Mouse (Mus musculus) embryonic fibroblast, embryonic 13.5 days (primary cell): ENCODE measurements around the gene Gm21915. TPM values are rescaled to one million over a fixed set of nuclear protein-coding genes. Genes with fewer than 3 reads are reported as not detected.

ENCODE experiments used
- H3K27ac ChIP-seq: 2 replicates; pipeline ENCODE4 v1.5.1; 2012; ENCODE audit warnings: low read length, control low read depth, inconsistent platforms; ENCODE audit not compliant: insufficient read depth
- H3K4me1 ChIP-seq: 2 replicates; pipeline ENCODE4 v1.6.1; 2011; ENCODE audit warnings: low read length; ENCODE audit not compliant: control insufficient read depth, insufficient read depth
- H3K4me3 ChIP-seq: 2 replicates; pipeline ENCODE4 v1.5.1; 2011; ENCODE audit warnings: mild to moderate bottlenecking, control low read depth, low read length; ENCODE audit not compliant: insufficient read depth
- CTCF ChIP-seq: IDR thresholded peaks from 2 replicates; pipeline ENCODE4 v1.5.1; 2011; ENCODE audit warnings: mild to moderate bottlenecking, control low read depth, low read length, moderate library complexity, borderline replicate concordance; ENCODE audit not compliant: insufficient read depth
- POLR2A ChIP-seq: IDR thresholded peaks from 2 replicates; pipeline ENCODE4 v1.6.1; 2011; ENCODE audit warnings: low read depth, mild to moderate bottlenecking, control low read depth, low read length, moderate library complexity
- polyA plus RNA-seq: library from polyadenylated mRNA; stranded (reverse); fragments of >200 nt; gene quantifications from 2 replicates; pipeline ENCODE4 v1.2.4, GENCODE M21; 2011; ENCODE audit warnings: low read depth; ENCODE audit not compliant: missing spikeins, insufficient read length

Gene Gm21915
- not detected in 2 replicates for polyA plus RNA-seq

- H3K27ac ChIP-seq, result no peak within 1 kb of the TSS
- 0 out of 2 replicates have a peak, but pooled peaks cover 4% of the 10 kb centered on the region for H3K4me1 ChIP-seq
- H3K4me3 ChIP-seq, result no peak within 1 kb of the TSS
- TF ChIP-seq POLR2A, result no peak
Measured at GRCm38 (mm10) chr9:40670313-40670712, at the start of gene Gm21915. Gm21915 (plus strand) TSS chr9:40670613.

DNA sequence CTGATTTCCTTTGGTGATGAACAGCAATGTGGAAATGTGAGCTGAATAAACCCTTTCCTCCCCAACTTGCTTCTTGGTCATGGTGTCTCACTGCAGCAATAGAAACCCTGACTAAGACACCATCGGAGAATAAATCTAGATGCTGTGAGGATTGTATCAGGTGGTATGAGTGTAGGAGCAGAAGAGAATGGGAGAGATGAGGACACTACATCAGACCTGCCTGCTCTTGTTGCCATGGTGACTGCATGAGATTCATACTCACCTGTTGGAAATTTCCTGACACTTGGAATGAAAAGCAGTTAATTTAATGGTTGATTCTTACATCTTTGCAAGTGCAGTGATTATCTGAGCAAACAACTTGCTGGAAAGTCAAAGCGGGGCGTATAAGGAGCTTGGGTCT is 48.1 kb upstream of the Gm21915 start:
- no peak overlapping the region for H3K27ac ChIP-seq
- H3K4me1 ChIP-seq, result no peaks in the 10 kb centered on the region
- no peak overlapping the region for H3K4me3 ChIP-seq
- TF ChIP-seq POLR2A (no peak), CTCF (no peak)

- H3K4me1 ChIP-seq, result no peaks in the 10 kb centered on the region
- no peak for TF ChIP-seq CTCF
- TF ChIP-seq POLR2A, result no peak
- no peak overlapping the region for H3K4me3 ChIP-seq
- H3K27ac ChIP-seq, result no peak overlapping the region
Measured at GRCm38 (mm10) chr9:40622793-40623192, 47.6 kb upstream of the Gm21915 start.

DNA sequence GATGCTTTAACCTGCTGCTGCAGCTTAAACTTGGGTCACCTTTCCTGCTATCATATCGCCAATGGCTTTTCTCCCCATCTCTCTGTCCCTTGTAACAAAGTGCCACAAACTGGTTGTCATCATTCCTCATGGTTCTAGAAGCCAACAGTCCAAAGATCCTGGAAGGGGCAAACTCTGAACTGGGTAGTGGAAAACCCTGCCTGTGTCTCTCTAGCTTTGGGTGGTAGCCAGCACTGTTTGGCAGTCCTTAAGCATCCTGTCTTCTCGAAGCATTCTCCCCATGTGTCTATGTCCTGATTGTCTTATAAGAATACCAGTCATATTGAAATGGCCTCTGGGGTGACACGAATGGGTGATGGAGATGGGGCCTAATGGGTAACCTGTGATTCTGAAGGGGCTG is 45.1 kb upstream of the Gm21915 start:
- no peak for TF ChIP-seq POLR2A
- TF ChIP-seq CTCF, result no peak

DNA sequence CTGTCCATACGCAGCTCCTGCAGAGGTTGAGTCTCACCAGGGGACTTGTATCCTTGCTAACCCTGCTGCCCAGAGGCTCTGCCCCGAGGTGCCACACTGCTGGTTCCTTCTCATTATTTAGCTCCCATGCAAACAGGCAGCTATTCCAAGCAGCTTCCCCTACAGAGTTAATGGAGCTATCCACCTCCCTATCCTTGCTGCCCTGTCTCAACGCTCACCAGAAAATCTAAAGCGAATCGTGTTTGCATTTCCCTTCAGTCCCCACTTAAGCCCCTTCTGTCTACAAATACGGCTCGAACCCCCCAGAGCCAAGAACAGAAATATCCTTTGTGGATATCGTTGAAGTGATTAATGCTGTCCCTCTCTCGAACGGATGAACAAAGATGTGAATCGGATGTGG is 43.8 kb upstream of the Gm21915 start:
- H3K27ac ChIP-seq, result no peak overlapping the region
- TF ChIP-seq CTCF (no peak), POLR2A (no peak)
- H3K4me1 ChIP-seq, result no peaks in the 10 kb centered on the region
- no peak overlapping the region for H3K4me3 ChIP-seq

More for the DNA sequence above, 45.1 kb upstream of the Gm21915 start:
- Histone ChIP-seq H3K27ac (no peak overlapping the region), H3K4me1 (no peaks in the 10 kb centered on the region), H3K4me3 (no peak overlapping the region)

- H3K4me1 ChIP-seq, result no peaks in the 10 kb centered on the region
- TF ChIP-seq CTCF (no peak), POLR2A (no peak)
- H3K27ac ChIP-seq, result no peak overlapping the region
- no peak overlapping the region for H3K4me3 ChIP-seq
Measured at GRCm38 (mm10) chr9:40627146-40627713, 43.2 kb upstream of the Gm21915 start.

DNA sequence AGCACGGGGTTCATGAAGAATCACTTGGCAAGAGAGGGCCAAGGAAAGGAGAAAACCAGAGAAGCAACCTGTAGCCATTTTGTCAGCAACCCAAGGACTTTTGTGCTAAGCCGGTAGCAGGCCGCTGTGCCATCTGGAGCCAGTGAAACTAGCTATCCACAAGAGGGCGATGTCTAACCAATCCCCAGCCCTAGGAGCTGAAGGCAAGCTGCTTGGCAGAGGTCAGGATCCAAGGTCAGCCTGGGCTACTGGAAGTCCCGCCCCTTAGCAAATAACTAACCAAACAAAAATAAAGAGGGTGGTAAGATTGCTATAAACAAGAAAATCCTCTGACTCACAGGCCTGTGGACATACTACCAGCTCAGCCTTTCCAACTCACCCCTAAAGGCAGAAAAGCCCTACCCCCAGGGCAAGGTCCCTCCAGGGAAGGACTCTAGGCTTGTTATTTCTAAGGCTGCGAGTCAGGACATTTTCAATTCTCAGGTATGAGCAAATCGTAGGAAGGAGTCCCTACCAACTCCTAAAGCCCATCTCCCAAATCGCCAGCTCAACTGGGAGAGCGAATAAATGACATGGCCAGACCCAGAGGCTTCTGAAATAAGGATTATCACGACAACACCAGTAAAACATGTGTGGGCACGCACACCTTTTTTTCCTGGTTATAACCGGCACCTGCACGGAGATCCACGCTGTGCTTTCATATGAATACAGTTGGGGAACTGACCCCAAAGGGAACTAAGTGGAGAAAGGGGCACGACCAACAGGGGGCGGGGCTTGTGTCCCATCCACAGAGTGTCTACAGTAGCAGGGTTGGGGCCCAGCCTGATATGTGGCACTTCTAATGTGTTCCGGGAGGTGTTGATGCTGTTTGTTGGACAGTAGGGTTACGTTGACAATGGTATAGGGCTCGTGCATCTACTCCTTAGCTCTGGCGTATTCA is 42.0 kb upstream of the Gm21915 start:
- no peaks in the 10 kb centered on the region for H3K4me1 ChIP-seq
- TF ChIP-seq POLR2A (no peak), CTCF (peak; percentile 68; the same call in 1 of the 2 replicates)
- H3K4me3 ChIP-seq, result no peak overlapping the region
- no peak overlapping the region for H3K27ac ChIP-seq

DNA sequence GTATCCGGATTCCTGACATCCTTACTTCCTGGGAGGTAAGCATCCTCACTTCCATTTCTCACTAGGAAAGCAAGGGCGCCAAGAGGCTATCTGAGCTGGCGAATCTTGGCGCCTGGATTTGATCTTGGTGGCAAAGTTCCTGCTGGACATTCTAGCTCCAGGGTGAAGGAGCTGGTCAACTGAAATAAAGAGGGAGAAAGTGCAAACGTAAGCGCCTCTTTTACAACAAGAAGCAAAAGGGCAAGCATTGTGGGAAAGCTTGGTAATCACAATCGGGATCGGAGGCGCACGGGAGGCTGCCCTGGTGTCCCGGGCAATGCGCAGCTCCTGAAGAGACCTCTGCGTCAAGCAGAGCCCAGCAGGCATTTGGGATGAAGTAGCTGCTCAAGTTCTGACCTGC is 41.0 kb upstream of the Gm21915 start:
- Histone ChIP-seq H3K4me1 (no peaks in the 10 kb centered on the region), H3K4me3 (no peak overlapping the region), H3K27ac (no peak overlapping the region)
- no peak for TF ChIP-seq CTCF
- TF ChIP-seq POLR2A, result no peak

- TF ChIP-seq POLR2A (no peak), CTCF (no peak)
- H3K4me1 ChIP-seq, result no peaks in the 10 kb centered on the region
- H3K4me3 ChIP-seq, result no peak overlapping the region
- H3K27ac ChIP-seq, result no peak overlapping the region
Measured at GRCm38 (mm10) chr9:40631101-40631500, 39.3 kb upstream of the Gm21915 start.

DNA sequence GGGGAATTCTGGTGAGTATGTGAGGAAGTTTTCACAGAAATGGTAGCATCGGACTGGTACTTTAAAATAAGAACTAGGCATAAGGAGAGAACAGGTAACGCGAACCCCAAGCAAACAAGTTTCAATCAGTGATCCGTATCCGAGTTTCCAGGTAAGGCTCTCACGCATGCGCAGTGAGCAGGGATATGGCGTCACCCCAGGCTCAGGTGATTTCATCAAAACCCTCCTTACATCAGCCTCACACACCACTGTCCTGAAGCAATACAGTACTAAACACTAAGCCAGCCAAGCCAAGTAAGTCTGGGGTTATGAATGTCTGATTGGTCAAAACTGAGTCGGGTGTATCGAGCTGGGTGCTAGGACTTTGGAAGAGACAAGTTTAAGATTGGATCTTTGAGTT is 38.9 kb upstream of the Gm21915 start:
- no peak overlapping the region for H3K27ac ChIP-seq
- TF ChIP-seq CTCF (no peak), POLR2A (no peak)
- H3K4me3 ChIP-seq, result no peak overlapping the region
- no peaks in the 10 kb centered on the region for H3K4me1 ChIP-seq
